Mouse (Mus musculus): ENCODE results near the gene Naa30.

- no peak for TF ChIP-seq POLR2A (IDR thresholded peaks at IDR 0.05; ENCODE audit: low read depth, low read length)
- TF ChIP-seq CTCF (IDR thresholded peaks at IDR 0.05; ENCODE audit: extremely low read depth, insufficient read depth, insufficient read length, insufficient replicate concordance) = no peak
Measured at GRCm38 (mm10) chr14:49173290-49174135, 1.5 kb downstream of the Naa30 start.

Measured in spleen, adult 2 months (tissue).